ENCODE assay signal across 25 mouse cellular contexts in genomic region chr19:14940207-14940952, GRCm38 (mm10).
DNase-seq lines count a peak whose midpoint lies in the region; ATAC-seq and TF ChIP-seq lines count a peak whose summit lies in the region.
"Had no signal": no experiment of that assay in that cellular context is flagged by ENCODE, and none has a peak within 500 bp of the region (broad histone marks: within the 10 kb centered on the region; RNA-seq: fewer than 3 reads in every experiment).

No protein-coding gene starts in this region.

- H3K9ac ChIP-seq in forebrain, embryonic 16.5 days (replicated peaks; ENCODE audit: low read depth, low read length), result no peak overlapping the region
- H3K9ac ChIP-seq in forebrain, postnatal 0 days, result no peak overlapping the region
- no peak overlapping the region for H3K9ac ChIP-seq in midbrain, embryonic 11.5 days (ENCODE audit: low read length)
- no peak overlapping the region for H3K9ac ChIP-seq in midbrain, embryonic 13.5 days (replicated peaks)
- H3K9ac ChIP-seq in neural tube, embryonic 14.5 days (replicated peaks; ENCODE audit: low read depth, low read length), result no peak overlapping the region
- H3K9ac ChIP-seq: kidney, embryonic 15.5 days; limb, embryonic 13.5 days; lung, embryonic 15.5 days; midbrain, embryonic 12.5 days had no signal

- no peaks in the 10 kb centered on the region for H3K27me3 ChIP-seq in forebrain, embryonic 16.5 days (replicated peaks; ENCODE audit: control insufficient read depth, insufficient read depth, low read length)
- H3K27me3 ChIP-seq in forebrain, postnatal 0 days (ENCODE audit: insufficient read depth, low read length), result no peaks in the 10 kb centered on the region
- H3K27me3 ChIP-seq in midbrain, embryonic 11.5 days (ENCODE audit: control insufficient read depth, insufficient read depth, low read length), result no peaks in the 10 kb centered on the region
- no peaks in the 10 kb centered on the region for H3K27me3 ChIP-seq in midbrain, embryonic 10.5 days (ENCODE audit: low read depth, poor library complexity, severe bottlenecking)
- H3K27me3 ChIP-seq in midbrain, embryonic 13.5 days, result no peaks in the 10 kb centered on the region
- no peaks in the 10 kb centered on the region for H3K27me3 ChIP-seq in neural tube, embryonic 14.5 days (ENCODE audit: control insufficient read depth, insufficient read depth, low read length)
- H3K27me3 ChIP-seq: kidney, embryonic 15.5 days; limb, embryonic 13.5 days; lung, embryonic 15.5 days; midbrain, embryonic 12.5 days had no signal

- no peaks in the 10 kb centered on the region for H3K9me3 ChIP-seq in forebrain, embryonic 16.5 days (ENCODE audit: control insufficient read depth, low read length)
- no peaks in the 10 kb centered on the region for H3K9me3 ChIP-seq in forebrain, postnatal 0 days (ENCODE audit: low read length)
- no peaks in the 10 kb centered on the region for H3K9me3 ChIP-seq in midbrain, embryonic 11.5 days (ENCODE audit: control insufficient read depth, low read length)
- no peaks in the 10 kb centered on the region for H3K9me3 ChIP-seq in midbrain, embryonic 10.5 days (replicated peaks)
- no peaks in the 10 kb centered on the region for H3K9me3 ChIP-seq in midbrain, embryonic 13.5 days
- no peaks in the 10 kb centered on the region for H3K9me3 ChIP-seq in neural tube, embryonic 14.5 days (ENCODE audit: control insufficient read depth, low read length)
- H3K9me3 ChIP-seq: kidney, embryonic 15.5 days; limb, embryonic 13.5 days; lung, embryonic 15.5 days; midbrain, embryonic 12.5 days had no signal

- H3K27ac ChIP-seq in forebrain, embryonic 16.5 days (ENCODE audit: low read length), result no peak overlapping the region
- H3K27ac ChIP-seq in forebrain, postnatal 0 days (ENCODE audit: low read depth, low read length), result no peak overlapping the region
- H3K27ac ChIP-seq in midbrain, embryonic 11.5 days (ENCODE audit: low read depth, low read length), result no peak overlapping the region
- no peak overlapping the region for H3K27ac ChIP-seq in midbrain, embryonic 10.5 days (replicated peaks)
- no peak overlapping the region for H3K27ac ChIP-seq in midbrain, embryonic 13.5 days
- no peak overlapping the region for H3K27ac ChIP-seq in neural tube, embryonic 14.5 days (ENCODE audit: low read depth, low read length)
- H3K27ac ChIP-seq: kidney, embryonic 15.5 days; limb, embryonic 13.5 days; lung, embryonic 15.5 days; midbrain, embryonic 12.5 days had no signal

- WGBS in forebrain, embryonic 16.5 days, result 45% methylated on average over 9 of the region's 9 CpGs
- 44% methylated on average over 9 of the region's 9 CpGs for WGBS in forebrain, postnatal 0 days
- 72% methylated on average over 9 of the region's 9 CpGs for WGBS in midbrain, embryonic 11.5 days
- 80% methylated on average over 9 of the region's 9 CpGs for WGBS in midbrain, embryonic 10.5 days
- 51% methylated on average over 9 of the region's 9 CpGs for WGBS in midbrain, embryonic 13.5 days
- WGBS in neural tube, embryonic 14.5 days, result 49% methylated on average over 9 of the region's 9 CpGs

- H3K4me3 ChIP-seq in forebrain, embryonic 16.5 days (replicated peaks; ENCODE audit: low read length), result no peak overlapping the region
- no peak overlapping the region for H3K4me3 ChIP-seq in forebrain, postnatal 0 days (ENCODE audit: low read depth, low read length)
- H3K4me3 ChIP-seq in midbrain, embryonic 11.5 days (ENCODE audit: low read depth, low read length), result no peak overlapping the region
- H3K4me3 ChIP-seq in midbrain, embryonic 10.5 days, result no peak overlapping the region
- no peak overlapping the region for H3K4me3 ChIP-seq in midbrain, embryonic 13.5 days (replicated peaks)
- no peak overlapping the region for H3K4me3 ChIP-seq in neural tube, embryonic 14.5 days (ENCODE audit: low read depth, low read length)
- H3K4me3 ChIP-seq: kidney, embryonic 15.5 days; limb, embryonic 13.5 days; lung, embryonic 15.5 days; midbrain, embryonic 12.5 days; myocyte had no signal

- no peak for DNase-seq in forebrain, postnatal 0 days
- DNase-seq in midbrain, embryonic 11.5 days (ENCODE audit: low spot score, missing footprints), result peak; percentile 82
- no peak for DNase-seq in midbrain, embryonic 10.5 days (ENCODE audit: low spot score)
- DNase-seq in adrenal gland, postnatal 14 days, result no peak
- no peak for DNase-seq in heart, postnatal 4 days
- DNase-seq: adrenal gland, postnatal 25 days; cerebellum, adult 2 months; cerebellum, postnatal 25 days; gastrocnemius, postnatal 36 days; heart, adult 18-20 months; heart, postnatal 36 days; kidney, adult 18-20 months; kidney, postnatal 25 days; right cerebral cortex, postnatal 25 days; thymus, postnatal 14 days had no signal

- no peaks in the 10 kb centered on the region for H3K36me3 ChIP-seq in forebrain, embryonic 16.5 days (ENCODE audit: control insufficient read depth, insufficient read depth)
- H3K36me3 ChIP-seq in forebrain, postnatal 0 days (ENCODE audit: insufficient read depth), result no peaks in the 10 kb centered on the region
- no peaks in the 10 kb centered on the region for H3K36me3 ChIP-seq in midbrain, embryonic 11.5 days (ENCODE audit: control insufficient read depth, insufficient read depth, low read length)
- no peaks in the 10 kb centered on the region for H3K36me3 ChIP-seq in midbrain, embryonic 10.5 days
- H3K36me3 ChIP-seq in midbrain, embryonic 13.5 days, result no peaks in the 10 kb centered on the region
- no peaks in the 10 kb centered on the region for H3K36me3 ChIP-seq in neural tube, embryonic 14.5 days (ENCODE audit: control insufficient read depth, insufficient read depth, low read length)
- H3K36me3 ChIP-seq: kidney, embryonic 15.5 days; limb, embryonic 13.5 days; lung, embryonic 15.5 days; midbrain, embryonic 12.5 days had no signal

- H3K4me2 ChIP-seq in forebrain, embryonic 16.5 days (ENCODE audit: low read length), result no peak overlapping the region
- no peak overlapping the region for H3K4me2 ChIP-seq in forebrain, postnatal 0 days (ENCODE audit: low read depth)
- H3K4me2 ChIP-seq in midbrain, embryonic 11.5 days, result no peak overlapping the region
- no peak overlapping the region for H3K4me2 ChIP-seq in midbrain, embryonic 13.5 days (replicated peaks)
- H3K4me2 ChIP-seq in neural tube, embryonic 14.5 days (ENCODE audit: low read depth, low read length), result no peak overlapping the region
- H3K4me2 ChIP-seq: heart, embryonic 11.5 days; kidney, embryonic 15.5 days; limb, embryonic 13.5 days; liver, embryonic 11.5 days; lung, embryonic 15.5 days; midbrain, embryonic 12.5 days had no signal

- ATAC-seq in forebrain, embryonic 16.5 days, result peak; percentile 45; the same call in 1 of the 2 replicates
- no peak for ATAC-seq in forebrain, postnatal 0 days
- ATAC-seq in midbrain, embryonic 11.5 days (ENCODE audit: low FRiP score), result no peak
- peak; percentile 60 for ATAC-seq in midbrain, embryonic 13.5 days
- peak; percentile 82 for ATAC-seq in neural tube, embryonic 14.5 days (ENCODE audit: low read depth)

- no peaks in the 10 kb centered on the region; the same call in 1 of the 2 replicates for H3K4me1 ChIP-seq in forebrain, embryonic 16.5 days (replicated peaks; ENCODE audit: control insufficient read depth, insufficient read depth, low read length)
- H3K4me1 ChIP-seq in forebrain, postnatal 0 days (ENCODE audit: insufficient read depth), result no peaks in the 10 kb centered on the region
- no peaks in the 10 kb centered on the region for H3K4me1 ChIP-seq in midbrain, embryonic 11.5 days (ENCODE audit: control insufficient read depth, insufficient read depth, low read length)
- H3K4me1 ChIP-seq in midbrain, embryonic 10.5 days, result no peaks in the 10 kb centered on the region
- peaks cover 6% of the 10 kb centered on the region for H3K4me1 ChIP-seq in midbrain, embryonic 13.5 days (replicated peaks)
- no peaks in the 10 kb centered on the region for H3K4me1 ChIP-seq in neural tube, embryonic 14.5 days (ENCODE audit: control insufficient read depth, insufficient read depth, low read length)
- H3K4me1 ChIP-seq: kidney, embryonic 15.5 days; lung, embryonic 15.5 days; midbrain, embryonic 12.5 days had no signal

- no peak for TF ChIP-seq CTCF in forebrain, postnatal 0 days (IDR thresholded peaks at IDR 0.05; ENCODE audit: low read depth)

Comparison
In these comparisons a context has a peak if more than half of its experiments do, and no peak if none do; other contexts are left out.
1. ATAC-seq: peak in forebrain, embryonic 16.5 days (single experiment), midbrain, embryonic 13.5 days (single experiment) and neural tube, embryonic 14.5 days (single experiment); none in forebrain, postnatal 0 days (single experiment) and midbrain, embryonic 11.5 days (single experiment).